Mouse (Mus musculus): ENCODE data around the gene Plppr1. TPM values are rescaled to one million over a fixed set of nuclear protein-coding genes. Genes with fewer than 3 reads are reported as not detected.

Gene Plppr1
- not detected for total RNA-seq (2023)

GRCm38 (mm10) chr4:49059021-49059401 is at the start of gene Plppr1:
Gene Plppr1 (plus strand): TSS chr4:49059273.

